Mouse (Mus musculus) liver, embryonic 14.5 days (tissue): ENCODE data around the gene Lhx4. TPM values are rescaled to one million over a fixed set of nuclear protein-coding genes. Genes with fewer than 3 reads are reported as not detected.

Experiments used
- ATAC-seq: fragments of 200-750 bp; cut with Nextera tagmentation; 2 replicates; pipeline ENCODE4 v1.8.0; 2017; ENCODE audit warnings: moderate number of reproducible peaks, mild to moderate bottlenecking, moderate library complexity; ENCODE audit not compliant: insufficient read depth
- DNase-seq, 3 experiments: peaks; one replicate each; pipeline ENCODE4 v3.0.0-alpha.2; 2012 to 2013; ENCODE audit warnings: low read depth in 3 of 3, low spot score in 3 of 3
- H3K27ac ChIP-seq: fragments of 300-500 bp; sonication (generic); 2 replicates; pipeline ENCODE4 v1.5.1; 2014; ENCODE audit warnings: moderate library complexity, mild to moderate bottlenecking, control low read depth, inconsistent platforms
- H3K27me3 ChIP-seq: fragments of 300-500 bp; sonication (generic); 2 replicates; pipeline ENCODE4 v1.6.1; 2014; ENCODE audit warnings: mild to moderate bottlenecking, low read length, moderate library complexity; ENCODE audit not compliant: control insufficient read depth, insufficient read depth
- H3K36me3 ChIP-seq: fragments of 300-500 bp; sonication (generic); replicated peaks from 2 replicates; pipeline ENCODE4 v1.6.1; 2014; ENCODE audit warnings: low read depth; ENCODE audit not compliant: control insufficient read depth, insufficient read depth
- H3K4me1 ChIP-seq, 2 experiments: fragments of 200-500 bp in 1 of 2; fragments of 300-500 bp in 1 of 2; sonication (generic) in 1 of 2; replicated peaks; 2 replicates each; pipeline ENCODE4 v1.6.1; 2012 to 2014; ENCODE audit warnings: antibody characterized with exemption in 1 of 2, inconsistent platforms in 1 of 2, low read length in 1 of 2; ENCODE audit not compliant: control insufficient read depth in 2 of 2, insufficient read depth in 2 of 2
- H3K4me2 ChIP-seq: fragments of 300-500 bp; sonication (generic); 2 replicates; pipeline ENCODE4 v1.6.1; 2014; ENCODE audit warnings: low read depth, mild to moderate bottlenecking, control low read depth, moderate library complexity
- H3K4me3 ChIP-seq, 2 experiments: fragments of 200-500 bp in 1 of 2; fragments of 300-500 bp in 1 of 2; sonication (generic) in 1 of 2; 2 replicates each; pipeline ENCODE4 v1.5.1; 2012 to 2014; ENCODE audit warnings: low read depth in 2 of 2, low read length in 2 of 2, mild to moderate bottlenecking in 2 of 2, control low read depth in 1 of 2, inconsistent platforms in 1 of 2, moderate library complexity in 1 of 2; ENCODE audit not compliant: insufficient read depth in 1 of 2
- H3K9ac ChIP-seq: fragments of 300-500 bp; sonication (generic); replicated peaks from 2 replicates; pipeline ENCODE4 v1.6.1; 2014; ENCODE audit warnings: mild to moderate bottlenecking, control low read depth, moderate library complexity
- H3K9me3 ChIP-seq: fragments of 300-500 bp; sonication (generic); 2 replicates; pipeline ENCODE4 v1.6.1; 2016; ENCODE audit warnings: low read length, mixed read lengths; ENCODE audit not compliant: control insufficient read depth
- CTCF ChIP-seq: IDR thresholded peaks from 2 replicates; pipeline ENCODE4 v1.5.1; 2016; ENCODE audit warnings: antibody characterized with exemption, low read depth, control low read depth
- EP300 ChIP-seq: IDR thresholded peaks from 2 replicates; pipeline ENCODE4 v1.6.1; 2016; ENCODE audit warnings: antibody characterized with exemption, low read depth
- WGBS: fragments of 180-500 bp; shearing (Covaris S2); extraction: QIAGEN DNeasy Blood & Tissue Kit; methylation state at CpG from one replicate; pipeline ENCODE4 v1.1.7; 2014; ENCODE audit not compliant: insufficient replicate concordance; 5-methylcytosine and 5-hydroxymethylcytosine counted together
- polyA plus RNA-seq, 2 experiments: library from polyadenylated mRNA; depleted of rRNA in 1 of 2; stranded (reverse) in 1 of 2; unstranded in 1 of 2; fragments of >200 nt; fragmentation: Nextera tagmentation in 1 of 2; extraction: Ambion mirVana in 1 of 2; gene quantifications; 2 replicates each; pipeline versions ENCODE4 v1.2.1 to v1.2.3; 2012 to 2014

Gene Lhx4
- polyA plus RNA-seq, 2 experiments: not detected

DNA sequence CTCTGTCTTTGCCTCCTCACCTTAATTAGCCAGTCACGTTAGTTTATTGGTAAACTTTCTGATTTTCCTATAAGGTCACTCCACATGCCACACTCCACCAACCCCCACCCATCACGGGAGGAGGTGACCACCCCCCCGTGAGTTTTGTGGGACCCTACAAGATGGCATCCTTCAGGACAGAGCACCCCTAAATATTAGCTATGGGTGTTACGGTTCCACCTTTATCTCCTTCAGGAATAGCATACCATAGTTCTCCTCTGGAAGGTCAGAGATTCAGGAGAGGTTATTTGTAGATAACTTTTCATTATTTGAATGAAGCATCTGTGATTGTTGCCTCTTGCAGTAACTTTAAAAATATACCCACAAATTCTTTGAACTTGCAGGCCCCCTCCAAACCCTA is 7.2 kb upstream of the Lhx4 start:
- DNase-seq (no peak), ATAC-seq (no peak)
- WGBS: 58% methylated on average over 4 of the region's 4 CpGs

DNA sequence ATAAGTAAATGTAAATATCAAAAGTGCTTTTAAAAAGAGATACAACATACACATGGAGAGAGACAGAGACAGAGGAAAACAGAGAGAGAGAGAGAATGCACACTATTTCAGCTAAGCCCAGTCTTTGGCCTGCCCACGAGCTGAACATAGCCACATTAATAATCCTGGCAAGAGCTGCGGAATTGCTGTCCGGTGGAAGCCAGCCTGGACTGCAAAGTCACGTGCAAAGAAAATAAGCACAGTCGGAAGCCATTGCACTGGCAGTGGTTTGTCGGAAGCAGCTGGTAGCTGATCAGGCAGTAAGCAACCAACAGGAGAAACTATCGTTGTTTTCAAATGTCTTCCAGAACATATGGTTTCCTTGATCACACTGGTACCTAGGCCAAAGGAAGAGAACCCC is 6.1 kb upstream of the Lhx4 start:
- no peak overlapping the region for H3K9ac ChIP-seq
- DNase-seq (no peak), ATAC-seq (no peak)
- H3K27ac ChIP-seq: no peak overlapping the region
- no peaks in the 10 kb centered on the region for H3K36me3 ChIP-seq
- H3K9me3 ChIP-seq: no peaks in the 10 kb centered on the region
- TF ChIP-seq EP300: no peak
- TF ChIP-seq CTCF: no peak
- H3K27me3 ChIP-seq: peaks cover 3% of the 10 kb centered on the region
- H3K4me2 ChIP-seq: no peak overlapping the region
- no peak overlapping the region for H3K4me3 ChIP-seq
- 66% methylated on average over 7 of the region's 7 CpGs for WGBS
- H3K4me1 ChIP-seq: no peaks in the 10 kb centered on the region

More for the DNA sequence above, 7.2 kb upstream of the Lhx4 start:
- no peak for TF ChIP-seq EP300
- TF ChIP-seq CTCF: no peak
- Histone ChIP-seq H3K9ac (no peak overlapping the region), H3K4me1 (no peaks in the 10 kb centered on the region), H3K9me3 (no peaks in the 10 kb centered on the region), H3K4me3 (no peak overlapping the region), H3K36me3 (no peaks in the 10 kb centered on the region), H3K4me2 (no peak overlapping the region), H3K27ac (no peak overlapping the region), H3K27me3 (no peaks in the 10 kb centered on the region; the same call in 1 of the 2 replicates)

DNA sequence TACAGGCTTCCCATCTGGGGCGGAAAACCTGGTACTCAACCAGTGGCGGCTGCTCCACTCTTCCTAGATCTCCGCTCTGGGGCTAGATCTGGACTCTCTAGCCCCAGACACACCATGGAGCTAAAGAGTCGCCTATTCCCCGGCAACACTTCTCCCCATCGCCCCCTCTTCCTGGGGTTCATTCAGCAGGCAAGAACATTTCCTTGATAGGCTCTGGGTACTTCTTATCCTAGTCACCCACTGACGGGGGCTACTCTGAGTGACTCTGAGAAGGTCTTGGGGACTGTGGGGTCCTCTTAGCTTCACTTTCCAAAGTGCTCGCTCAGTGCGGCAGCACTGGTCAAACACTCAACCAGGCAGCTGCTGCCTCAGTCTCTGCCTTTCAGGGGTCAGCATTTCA is 1.9 kb upstream of the Lhx4 start:
- Histone ChIP-seq H3K27ac (no peak overlapping the region), H3K4me3 (no peak overlapping the region), H3K4me1 (no peaks in the 10 kb centered on the region), H3K4me2 (no peak overlapping the region), H3K9ac (no peak overlapping the region), H3K27me3 (peaks cover 9% of the 10 kb centered on the region), H3K9me3 (no peaks in the 10 kb centered on the region), H3K36me3 (no peaks in the 10 kb centered on the region)
- 61% methylated on average over 9 of the region's 9 CpGs for WGBS
- no peak for TF ChIP-seq CTCF
- TF ChIP-seq EP300: no peak
- DNase-seq (no peak), ATAC-seq (no peak)

DNA sequence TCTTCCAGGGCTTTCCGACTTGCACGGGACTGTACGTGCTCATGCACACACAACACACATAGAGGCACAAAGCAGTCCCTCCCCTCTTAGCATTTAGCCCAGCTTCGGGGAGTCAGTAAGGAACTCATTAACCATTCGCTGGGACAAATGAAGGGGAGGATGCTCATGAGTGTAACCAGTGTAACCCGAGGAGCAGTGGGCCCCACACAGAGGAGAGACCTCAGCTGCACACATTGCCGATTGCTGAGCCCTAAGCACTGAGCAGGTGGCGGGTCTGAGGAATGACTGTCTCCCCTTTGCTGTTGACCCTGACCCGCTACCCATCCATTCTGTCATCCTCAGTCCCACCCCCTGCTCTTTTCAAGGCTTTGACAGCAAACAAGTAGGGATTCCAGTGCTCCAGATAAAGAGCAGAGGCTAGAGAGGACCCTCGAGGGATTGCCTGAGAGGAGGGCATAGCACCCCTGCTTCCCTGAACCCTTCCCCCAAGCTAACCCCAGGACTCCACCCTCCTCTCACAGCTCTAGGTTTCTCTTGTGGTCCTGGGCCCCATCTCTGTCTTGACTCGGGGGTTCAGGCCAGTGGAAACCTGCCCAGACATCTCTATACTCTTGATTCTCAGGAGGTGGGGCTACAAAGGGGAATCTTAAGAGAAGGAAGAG is 836 bp downstream of the Lhx4 start:
- DNase-seq (no peak), ATAC-seq (no peak)
- peaks cover 33% of the 10 kb centered on the region for H3K27me3 ChIP-seq
- H3K9ac ChIP-seq: no peak overlapping the region
- H3K4me3 ChIP-seq: no peak overlapping the region
- WGBS: 23% methylated on average over 11 of the region's 11 CpGs
- H3K4me1 ChIP-seq: no peaks in the 10 kb centered on the region
- no peaks in the 10 kb centered on the region for H3K36me3 ChIP-seq
- H3K9me3 ChIP-seq: no peaks in the 10 kb centered on the region
- no peak overlapping the region for H3K4me2 ChIP-seq
- H3K27ac ChIP-seq: no peak overlapping the region
- TF ChIP-seq CTCF (no peak), EP300 (no peak)

DNA sequence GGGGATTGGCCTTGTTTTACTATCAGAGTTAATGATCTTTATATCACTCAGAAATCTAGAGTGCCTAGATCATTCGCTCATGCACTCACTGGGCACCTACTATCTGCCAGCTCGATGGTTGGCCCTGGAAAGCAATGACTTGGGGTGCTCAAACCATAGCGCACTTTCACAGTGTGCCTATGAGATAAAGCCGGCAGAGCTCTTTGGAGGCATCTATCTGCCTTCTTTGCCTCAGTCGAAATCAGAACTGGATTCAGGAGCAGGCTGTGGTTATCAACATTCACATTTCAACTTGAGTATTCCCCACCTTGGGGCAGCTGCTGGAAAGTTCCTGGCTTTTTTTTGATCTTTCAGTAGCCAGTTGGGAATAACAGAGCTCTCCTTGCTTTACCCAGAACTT is 3.6 kb downstream of the Lhx4 start:
- WGBS: 53% methylated on average over 5 of the region's 5 CpGs
- Histone ChIP-seq H3K36me3 (no peaks in the 10 kb centered on the region), H3K9me3 (no peaks in the 10 kb centered on the region), H3K4me3 (no peak overlapping the region), H3K4me1 (no peaks in the 10 kb centered on the region), H3K27ac (no peak overlapping the region), H3K27me3 (peaks cover 49% of the 10 kb centered on the region), H3K4me2 (no peak overlapping the region), H3K9ac (no peak overlapping the region)
- TF ChIP-seq CTCF: no peak
- no peak for TF ChIP-seq EP300
- DNase-seq: no peak
- no peak for ATAC-seq
